Mouse (Mus musculus) kidney, adult 8-10 months (tissue): ENCODE data around the gene Osbpl9.

Source experiments
- DNase-seq, 2 experiments: peaks; one replicate each; pipeline ENCODE4 v3.0.0; 2022

Gene Osbpl9

DNA sequence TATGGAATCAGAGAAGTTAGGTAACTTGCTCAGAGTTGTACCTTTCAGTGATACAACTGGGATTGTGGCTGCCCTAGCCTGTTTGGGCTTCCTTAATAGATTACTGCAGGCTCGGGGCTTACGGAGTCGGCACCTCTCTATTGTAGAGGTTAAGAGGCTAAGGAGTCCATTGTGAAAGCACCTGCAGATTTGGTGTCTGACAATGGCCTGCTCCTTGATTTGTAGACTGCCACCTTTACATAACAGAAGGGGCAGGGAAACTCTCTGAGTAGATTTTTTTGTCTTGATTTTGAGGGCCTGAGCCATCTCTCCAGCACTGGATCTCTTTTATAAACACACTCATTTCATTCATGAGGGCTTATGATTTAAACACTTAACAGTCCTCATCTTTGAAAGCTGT, 175.5 kb downstream of the Osbpl9 start:
- DNase-seq: no peak

DNA sequence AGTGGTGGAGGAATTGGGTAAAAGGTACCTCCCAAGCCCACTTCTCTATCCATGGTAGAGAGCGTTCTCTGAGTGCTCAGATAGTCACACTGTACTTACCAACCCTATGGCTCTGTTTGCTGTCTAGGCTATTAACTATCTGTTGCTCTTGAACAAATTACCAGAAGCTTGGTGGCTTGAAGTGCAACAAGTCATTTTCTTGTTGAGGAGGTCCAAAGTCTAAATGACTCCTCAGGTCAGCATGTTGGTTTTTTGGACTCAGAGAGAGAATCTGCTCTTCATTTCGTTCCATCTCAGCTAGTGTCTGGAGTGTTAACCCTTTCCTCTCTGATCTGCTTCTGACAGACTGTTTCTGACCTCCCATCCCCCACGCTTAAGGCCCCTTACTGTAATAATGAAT, 177.0 kb downstream of the Osbpl9 start:
- peak; percentile 6 to 39 for DNase-seq

DNA sequence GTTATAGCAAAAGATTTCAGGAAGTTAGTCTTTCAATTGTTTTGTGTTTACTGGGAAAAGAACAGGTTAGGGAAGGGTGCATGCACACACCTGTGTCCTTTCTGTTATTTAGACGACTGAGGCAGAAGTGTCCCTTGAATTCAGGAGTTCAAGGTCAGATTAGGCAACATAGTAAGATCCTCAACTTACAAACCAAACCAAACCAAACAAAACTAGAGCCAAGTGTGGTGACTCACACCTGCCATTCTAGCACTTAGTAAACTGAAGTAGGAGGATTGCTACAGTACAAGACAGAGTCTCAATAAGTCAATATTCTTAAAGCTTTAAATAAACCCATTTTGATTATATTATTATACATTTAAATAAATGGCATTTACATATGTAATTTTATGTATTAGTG, 180.1 kb downstream of the Osbpl9 start:
- DNase-seq: no peak

DNA sequence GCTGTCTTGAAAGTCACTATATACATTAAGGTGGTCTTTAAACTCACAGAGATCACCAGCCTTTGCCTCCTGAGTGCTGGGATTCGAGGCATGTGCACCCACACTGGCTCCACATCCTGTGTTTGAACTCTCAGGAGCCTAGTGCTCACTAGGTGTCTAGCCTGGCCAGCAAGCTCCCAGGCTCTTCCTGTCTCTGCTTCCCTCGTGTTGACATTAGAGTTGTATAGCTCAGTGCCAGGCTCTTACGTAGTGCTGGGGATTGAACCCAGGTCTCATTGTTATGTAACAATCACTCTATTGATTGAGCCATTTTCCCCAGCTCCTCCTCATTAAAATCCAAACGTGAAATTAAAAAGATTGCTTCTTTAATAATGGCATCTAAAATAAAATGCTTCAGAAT, 182.8 kb downstream of the Osbpl9 start:
- no peak for DNase-seq

DNA sequence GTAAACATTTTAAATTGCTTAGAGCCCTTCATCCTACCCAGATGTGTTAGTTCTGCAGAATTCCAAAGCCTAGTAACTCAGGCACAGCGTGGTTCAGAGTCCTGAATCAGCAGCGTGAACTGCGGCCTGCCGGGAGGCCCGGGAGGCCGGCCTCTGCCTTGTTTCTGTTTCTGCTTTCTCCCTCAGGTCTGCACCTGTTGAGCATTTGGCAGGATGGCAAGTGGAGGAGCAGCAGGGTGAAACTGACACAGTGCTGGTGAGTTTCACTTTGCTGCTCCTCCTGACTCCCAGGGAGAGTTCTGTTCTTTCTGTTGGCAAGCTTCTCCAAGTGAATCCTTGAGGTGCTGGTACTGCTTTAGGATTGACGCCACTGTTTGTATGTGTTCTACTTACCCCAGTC, 184.6 kb downstream of the Osbpl9 start:
- DNase-seq: peak; percentile 55 to 56

DNA sequence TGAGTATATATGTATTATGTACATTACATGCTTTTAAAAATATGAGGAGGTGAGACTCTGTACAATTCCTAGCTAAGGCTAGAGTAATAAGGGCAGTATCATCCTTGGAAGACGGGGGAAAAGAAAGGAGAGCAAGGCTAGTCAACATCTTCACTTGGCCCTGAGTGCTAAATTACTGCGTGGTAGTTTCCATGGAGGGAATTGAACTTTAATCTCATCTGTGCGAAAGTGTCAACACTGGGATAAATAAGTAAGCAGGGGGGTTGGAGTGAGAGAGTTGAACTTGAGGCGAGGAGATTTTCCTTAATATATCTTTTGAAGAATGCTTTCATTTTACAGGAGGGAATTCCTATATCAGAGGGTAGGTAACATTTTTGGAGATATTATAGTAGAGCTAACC, 188.0 kb downstream of the Osbpl9 start:
- peak in 1 of 2 experiments; percentile 22 for DNase-seq
